Mouse (Mus musculus): Measurements from ENCODE around the gene Sgca. TPM values are rescaled to one million over a fixed set of nuclear protein-coding genes. Genes with fewer than 3 reads are reported as not detected.

Sgca gene
- polyA plus RNA-seq, 1 experiment from 2014 or later: 0.55 TPM

- H3K9me3 ChIP-seq (ENCODE audit: control insufficient read depth): no peaks in the 10 kb centered on the region
- peaks cover 3% of the 10 kb centered on the region; the same call in 1 of the 2 replicates for H3K4me1 ChIP-seq (replicated peaks; ENCODE audit: control insufficient read depth, insufficient read depth, low read length)
- no peak overlapping the region for H3K4me3 ChIP-seq (ENCODE audit: low read depth, low read length)
- no peak overlapping the region for H3K27ac ChIP-seq (ENCODE audit: low read depth, low read length)
- H3K4me2 ChIP-seq (replicated peaks; ENCODE audit: low read depth): no peak overlapping the region
- H3K27me3 ChIP-seq (replicated peaks; ENCODE audit: control insufficient read depth, insufficient read depth, low read length): no peaks in the 10 kb centered on the region; the same call in 1 of the 2 replicates
- H3K9ac ChIP-seq (ENCODE audit: low read depth, low read length): no peak overlapping the region
- no peaks in the 10 kb centered on the region for H3K36me3 ChIP-seq (ENCODE audit: control insufficient read depth, insufficient read depth)
- WGBS: 89% methylated on average over 4 of the region's 4 CpGs
- TF ChIP-seq CTCF (IDR thresholded peaks at IDR 0.05; ENCODE audit: low read depth): no peak
- no peak for ATAC-seq
These were observed 51.1 kb downstream of the Sgca start for GRCm38 (mm10) chr11:94924977-94925376.

DNA sequence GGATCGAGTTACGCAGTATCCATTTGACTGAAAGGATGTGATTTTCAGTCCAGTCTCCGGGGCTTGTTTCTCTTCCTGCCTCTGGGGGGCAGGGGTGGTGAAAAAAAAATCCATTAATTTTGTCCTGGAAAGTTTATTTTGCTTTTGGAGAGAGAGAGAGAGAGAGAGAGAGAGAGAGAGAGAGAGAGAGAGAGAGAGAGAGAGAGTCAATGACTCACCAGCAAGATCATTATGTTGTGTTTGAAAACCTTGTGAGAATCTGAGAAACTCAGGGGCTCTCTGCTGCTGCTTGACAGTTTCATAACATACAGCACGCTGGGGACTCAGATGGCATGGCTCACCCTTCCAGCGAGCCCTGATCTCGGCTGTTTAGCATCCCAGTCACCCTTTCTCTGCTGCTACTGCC is 55.1 kb downstream of the Sgca start:
- peak; percentile 17; the same call in 1 of the 2 replicates for TF ChIP-seq CTCF (IDR thresholded peaks at IDR 0.05; ENCODE audit: low read depth)
- 48% methylated on average over 6 of the region's 6 CpGs for WGBS
- H3K27me3 ChIP-seq (replicated peaks; ENCODE audit: control insufficient read depth, insufficient read depth, low read length): no peaks in the 10 kb centered on the region; the same call in 1 of the 2 replicates
- no peak overlapping the region for H3K4me3 ChIP-seq (ENCODE audit: low read depth, low read length)
- no peak overlapping the region for H3K9ac ChIP-seq (ENCODE audit: low read depth, low read length)
- H3K4me2 ChIP-seq (replicated peaks; ENCODE audit: low read depth): no peak overlapping the region
- no peak for ATAC-seq
- no peaks in the 10 kb centered on the region for H3K36me3 ChIP-seq (ENCODE audit: control insufficient read depth, insufficient read depth)
- no peaks in the 10 kb centered on the region for H3K9me3 ChIP-seq (ENCODE audit: control insufficient read depth)
- no peak overlapping the region for H3K27ac ChIP-seq (ENCODE audit: low read depth, low read length)
- no peaks in the 10 kb centered on the region for H3K4me1 ChIP-seq (replicated peaks; ENCODE audit: control insufficient read depth, insufficient read depth, low read length)

- H3K9me3 ChIP-seq (ENCODE audit: control insufficient read depth): no peaks in the 10 kb centered on the region
- H3K27me3 ChIP-seq (replicated peaks; ENCODE audit: control insufficient read depth, insufficient read depth, low read length): no peaks in the 10 kb centered on the region
- no peaks in the 10 kb centered on the region for H3K36me3 ChIP-seq (ENCODE audit: control insufficient read depth, insufficient read depth)
- no peaks in the 10 kb centered on the region for H3K4me1 ChIP-seq (replicated peaks; ENCODE audit: control insufficient read depth, insufficient read depth, low read length)
- H3K9ac ChIP-seq (ENCODE audit: low read depth, low read length): no peak overlapping the region
- no peak overlapping the region for H3K4me2 ChIP-seq (replicated peaks; ENCODE audit: low read depth)
- no peak overlapping the region for H3K4me3 ChIP-seq (ENCODE audit: low read depth, low read length)
- H3K27ac ChIP-seq (ENCODE audit: low read depth, low read length): no peak overlapping the region
- TF ChIP-seq CTCF (IDR thresholded peaks at IDR 0.05; ENCODE audit: low read depth): peak; percentile 15; the same call in 1 of the 2 replicates
- 0 out of 2 replicates have a peak, but pooled peaks have one; percentile 50 for ATAC-seq
- 58% methylated on average over 6 of the region's 6 CpGs for WGBS
These were observed 58.4 kb downstream of the Sgca start for GRCm38 (mm10) chr11:94917717-94918116.

DNA sequence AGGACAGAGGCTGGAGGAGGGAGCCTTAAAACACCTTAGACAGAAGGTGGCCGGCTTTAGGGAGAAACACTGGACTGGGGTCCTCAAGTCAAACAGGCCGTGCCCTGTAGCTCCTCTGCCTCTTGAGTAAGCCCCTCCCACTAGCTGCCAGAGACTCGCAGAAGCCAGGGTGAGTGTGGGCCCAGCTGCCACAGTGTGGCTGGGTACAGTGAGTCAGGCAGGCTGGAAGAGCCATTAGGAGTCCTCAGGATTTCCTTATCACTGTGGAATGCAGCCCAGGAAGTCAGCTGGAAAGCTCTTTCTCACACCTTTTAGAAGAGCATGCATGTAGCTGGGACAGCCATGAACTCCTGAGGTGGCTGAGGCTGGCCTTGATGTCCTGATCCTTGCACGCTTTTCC is 59.6 kb downstream of the Sgca start:
- no peaks in the 10 kb centered on the region for H3K4me1 ChIP-seq (replicated peaks; ENCODE audit: control insufficient read depth, insufficient read depth, low read length)
- H3K36me3 ChIP-seq (ENCODE audit: control insufficient read depth, insufficient read depth): no peaks in the 10 kb centered on the region
- H3K4me2 ChIP-seq (replicated peaks; ENCODE audit: low read depth): no peak overlapping the region
- 0 out of 2 replicates have a peak overlapping the region, but pooled peaks have one; percentile 3 for H3K9ac ChIP-seq (ENCODE audit: low read depth, low read length)
- H3K9me3 ChIP-seq (ENCODE audit: control insufficient read depth): no peaks in the 10 kb centered on the region
- H3K4me3 ChIP-seq (ENCODE audit: low read depth, low read length): no peak overlapping the region
- TF ChIP-seq CTCF (IDR thresholded peaks at IDR 0.05; ENCODE audit: low read depth): no peak
- 0 out of 2 replicates have a peak, but pooled peaks have one; percentile 41 for ATAC-seq
- no peaks in the 10 kb centered on the region for H3K27me3 ChIP-seq (replicated peaks; ENCODE audit: control insufficient read depth, insufficient read depth, low read length)
- 29% methylated on average over 4 of the region's 4 CpGs for WGBS
- no peak overlapping the region for H3K27ac ChIP-seq (ENCODE audit: low read depth, low read length)

DNA sequence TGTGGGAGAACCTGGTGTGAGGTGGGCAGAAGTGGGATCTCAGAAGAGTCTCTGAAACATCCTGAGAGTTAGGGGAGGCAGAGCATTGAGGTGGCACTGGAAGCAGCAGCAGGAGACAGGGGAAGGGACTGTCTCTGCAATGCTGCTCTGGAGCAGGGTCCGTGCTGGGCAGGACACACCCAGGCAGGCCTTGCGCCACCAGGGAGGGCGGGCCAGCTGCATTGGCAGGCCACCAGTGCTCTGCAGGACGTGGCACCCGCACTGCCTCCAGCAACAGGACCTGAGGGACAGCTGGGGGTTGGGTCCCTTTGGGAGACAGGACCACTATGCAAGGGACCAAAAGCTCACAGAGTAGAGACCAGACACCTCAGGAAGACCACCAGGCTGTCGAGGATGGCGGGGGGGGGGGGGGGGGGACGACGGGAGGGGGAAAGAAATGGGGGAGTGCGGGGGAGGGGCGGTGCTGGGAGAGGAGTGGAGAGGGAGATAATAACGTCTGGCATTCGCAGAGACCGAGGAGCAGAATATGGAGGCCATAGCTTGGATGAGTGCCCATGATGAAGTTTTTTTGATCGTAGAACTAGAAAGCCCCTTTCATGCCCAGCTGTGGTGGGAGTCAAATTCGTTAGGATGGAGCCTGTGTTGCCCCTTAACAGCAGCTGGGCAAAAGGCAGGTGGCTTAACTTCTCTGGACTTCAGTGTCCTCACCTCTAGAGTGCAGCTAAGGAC is 60.3 kb downstream of the Sgca start:
- TF ChIP-seq CTCF (IDR thresholded peaks at IDR 0.05; ENCODE audit: low read depth): no peak
- H3K4me2 ChIP-seq (replicated peaks; ENCODE audit: low read depth): no peak overlapping the region
- 33% methylated on average over 13 of the region's 16 CpGs for WGBS
- H3K4me3 ChIP-seq (ENCODE audit: low read depth, low read length): no peak overlapping the region
- no peaks in the 10 kb centered on the region for H3K9me3 ChIP-seq (ENCODE audit: control insufficient read depth)
- no peaks in the 10 kb centered on the region for H3K36me3 ChIP-seq (ENCODE audit: control insufficient read depth, insufficient read depth)
- H3K9ac ChIP-seq (ENCODE audit: low read depth, low read length): 0 out of 2 replicates have a peak overlapping the region, but pooled peaks have one; percentile 3
- H3K27ac ChIP-seq (ENCODE audit: low read depth, low read length): no peak overlapping the region
- no peaks in the 10 kb centered on the region for H3K4me1 ChIP-seq (replicated peaks; ENCODE audit: control insufficient read depth, insufficient read depth, low read length)
- ATAC-seq: no peak
- H3K27me3 ChIP-seq (replicated peaks; ENCODE audit: control insufficient read depth, insufficient read depth, low read length): no peaks in the 10 kb centered on the region

- Histone ChIP-seq H3K4me1 (replicated peaks; ENCODE audit: control insufficient read depth, insufficient read depth, low read length) (no peaks in the 10 kb centered on the region), H3K4me3 (ENCODE audit: low read depth, low read length) (no peak overlapping the region), H3K27me3 (replicated peaks; ENCODE audit: control insufficient read depth, insufficient read depth, low read length) (no peaks in the 10 kb centered on the region), H3K9me3 (ENCODE audit: control insufficient read depth) (no peaks in the 10 kb centered on the region), H3K27ac (ENCODE audit: low read depth, low read length) (no peak overlapping the region), H3K36me3 (ENCODE audit: control insufficient read depth, insufficient read depth) (no peaks in the 10 kb centered on the region), H3K4me2 (replicated peaks; ENCODE audit: low read depth) (no peak overlapping the region), H3K9ac (ENCODE audit: low read depth, low read length) (no peak overlapping the region)
- TF ChIP-seq CTCF (IDR thresholded peaks at IDR 0.05; ENCODE audit: low read depth): no peak
- no peak for ATAC-seq
- 68% methylated on average over 6 of the region's 6 CpGs for WGBS
These were observed 62.6 kb downstream of the Sgca start for GRCm38 (mm10) chr11:94913302-94914090.

Other genes starting within 250 kb of the Sgca start
- 0.13 TPM in 1 of 2 replicates, not detected in the other for gene Cdc34b, start 234.5 kb downstream of the Sgca start, polyA plus RNA-seq (2015; fragmentation: Nextera tagmentation; extraction: Ambion mirVana)
- gene Tmem92, start 193.6 kb downstream of the Sgca start, polyA plus RNA-seq (2015; fragmentation: Nextera tagmentation; extraction: Ambion mirVana): not detected in 2 replicates
- gene Col1a1, start 40.1 kb downstream of the Sgca start, polyA plus RNA-seq (2015; fragmentation: Nextera tagmentation; extraction: Ambion mirVana): 338 and 367 TPM in 2 replicates
- gene Hils1, start 8.7 kb downstream of the Sgca start, polyA plus RNA-seq (2015; fragmentation: Nextera tagmentation; extraction: Ambion mirVana): not detected in 2 replicates
- gene Ppp1r9b, start 14.7 kb upstream of the Sgca start, polyA plus RNA-seq (2015; fragmentation: Nextera tagmentation; extraction: Ambion mirVana): 6.3 and 7.1 TPM in 2 replicates
- 6.5 and 6.9 TPM in 2 replicates for gene Samd14, start 33.6 kb upstream of the Sgca start, polyA plus RNA-seq (2015; fragmentation: Nextera tagmentation; extraction: Ambion mirVana)
- gene Pdk2, start 65.0 kb upstream of the Sgca start, polyA plus RNA-seq (2015; fragmentation: Nextera tagmentation; extraction: Ambion mirVana): 53.2 and 57.4 TPM in 2 replicates
- 51.3 and 57.9 TPM in 2 replicates for gene Itga3, start 100.5 kb upstream of the Sgca start, polyA plus RNA-seq (2015; fragmentation: Nextera tagmentation; extraction: Ambion mirVana)
- 0.30 and 0.44 TPM in 2 replicates for gene Dlx3, start 143.8 kb upstream of the Sgca start, polyA plus RNA-seq (2015; fragmentation: Nextera tagmentation; extraction: Ambion mirVana)
- gene Dlx4, start 169.9 kb upstream of the Sgca start, polyA plus RNA-seq (2015; fragmentation: Nextera tagmentation; extraction: Ambion mirVana): not detected in 2 replicates

Data from intestine, postnatal 0 days (tissue).